Mouse (Mus musculus): ENCODE measurements around the gene Mgat4d. TPM values are rescaled to one million over a fixed set of nuclear protein-coding genes. Genes with fewer than 3 reads are reported as not detected.

The Mgat4d gene
- polyA plus RNA-seq (2014; fragmentation: Illumina TruSeq; extraction: RNeasy Lipid Tissue Mini Kit (QIAGEN cat#74804)) = 0.54 TPM

DNA sequence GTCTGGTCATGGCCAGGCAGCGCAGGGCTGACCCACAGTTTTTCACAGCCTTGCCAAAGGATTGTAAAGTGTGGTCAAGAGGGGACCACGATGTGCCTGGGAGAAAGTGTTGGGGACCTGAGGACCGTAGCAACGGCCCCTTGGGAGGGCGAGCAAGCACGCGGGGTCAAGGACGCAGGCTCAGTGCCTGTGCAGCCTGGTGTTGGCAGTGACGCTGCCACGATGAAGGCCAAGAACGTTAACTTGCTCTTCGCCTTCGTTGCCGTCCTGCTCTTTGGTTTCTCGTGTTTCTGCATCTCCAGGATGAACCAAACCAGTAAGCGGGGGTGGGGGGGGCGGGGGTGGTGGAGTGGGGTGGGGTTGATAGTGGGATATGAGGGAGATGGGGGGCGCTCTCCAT is at the start of gene Mgat4d:
Gene Mgat4d (plus strand): TSS at position 209 of the 400 bp plus-strand sequence.

DNA sequence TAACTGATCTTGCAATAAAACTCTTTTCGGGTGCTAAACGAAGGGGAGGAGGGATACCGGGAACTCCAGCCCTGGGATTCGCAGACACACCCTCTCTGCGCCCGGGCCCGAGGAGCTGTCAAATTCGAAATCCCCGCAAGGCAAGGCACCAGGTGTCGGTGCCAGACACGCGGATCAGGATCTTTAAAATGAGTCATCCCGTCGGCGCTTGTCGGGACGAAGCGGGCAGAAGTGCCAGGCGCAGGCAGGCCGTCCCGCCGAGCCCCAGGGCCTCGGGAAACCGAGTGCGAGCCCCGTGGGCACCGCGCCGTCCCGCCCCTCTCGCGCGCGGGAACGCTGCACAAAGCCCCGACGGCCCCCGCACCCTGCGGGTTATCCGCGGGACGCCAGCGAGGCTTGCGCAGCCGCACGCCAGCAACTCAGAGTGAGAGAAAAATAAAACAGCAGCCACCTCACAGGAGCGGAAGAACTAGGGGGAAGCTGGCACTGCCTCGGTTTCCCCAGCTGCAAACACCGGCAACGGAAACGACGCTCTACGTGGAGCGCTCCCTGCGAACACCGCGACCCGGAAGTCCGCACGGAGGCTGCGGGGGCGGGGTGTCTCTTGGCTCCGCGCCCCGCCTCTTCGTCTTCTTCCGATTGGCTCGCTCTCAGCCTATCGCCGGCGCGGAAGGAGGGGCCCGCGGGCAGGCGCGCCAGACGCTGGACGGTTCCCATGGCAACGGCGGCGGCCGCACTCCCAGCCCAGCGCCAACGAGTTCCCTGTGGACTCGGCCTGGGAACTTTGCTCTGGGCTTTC is 16.2 kb upstream of the Mgat4d start, which contains the start of gene Elmod2:
Gene Elmod2 (minus strand): TSS at position 588 of the 799 bp plus-strand sequence.

DNA sequence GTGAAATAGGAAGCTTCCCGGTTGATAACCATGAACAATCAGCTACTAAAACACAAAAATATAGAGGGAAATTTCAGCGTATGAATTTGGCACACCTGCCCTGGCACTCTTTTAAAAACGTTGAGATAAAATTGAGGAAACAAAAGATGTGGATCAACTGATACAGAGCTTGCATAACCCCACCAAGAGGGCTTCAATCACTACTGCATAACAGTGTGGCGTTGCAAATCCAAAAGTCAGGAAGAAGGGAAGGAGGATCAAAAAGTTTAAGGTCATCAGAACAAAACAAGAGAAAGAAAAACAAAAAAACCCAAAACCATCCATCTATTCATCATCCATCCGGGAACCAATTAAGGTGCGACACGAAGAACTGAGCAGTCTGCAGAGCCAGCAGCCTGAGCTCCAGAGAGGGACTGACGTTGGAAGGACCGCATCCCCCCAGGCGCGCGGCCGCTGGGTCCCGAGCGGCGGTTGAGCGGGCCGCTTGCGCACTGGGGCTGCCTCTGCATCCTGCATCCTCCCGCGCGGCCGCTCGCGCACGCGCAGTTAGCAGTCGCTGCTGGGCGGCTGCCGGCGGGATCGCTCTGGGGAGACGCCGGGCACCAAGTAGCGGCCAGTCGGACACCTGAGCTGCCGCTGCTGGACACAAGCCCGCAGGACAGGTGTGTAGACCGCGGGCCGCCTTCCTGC is 41.2 kb downstream of the Mgat4d start, which contains the start of gene Clgn:
Gene Clgn (plus strand): TSS at position 552 of the 690 bp plus-strand sequence.

Other genes with a start within 250 kb of the Mgat4d start
- gene Tbc1d9, start 183.1 kb upstream of the Mgat4d start, polyA plus RNA-seq (2014; fragmentation: Illumina TruSeq; extraction: RNeasy Lipid Tissue Mini Kit (QIAGEN cat#74804)) = 7.7 TPM
- not detected for gene Gm10645, start 182.3 kb upstream of the Mgat4d start, polyA plus RNA-seq (2014; fragmentation: Illumina TruSeq; extraction: RNeasy Lipid Tissue Mini Kit (QIAGEN cat#74804))
- not detected for gene Ucp1, start 58.1 kb upstream of the Mgat4d start, polyA plus RNA-seq (2014; fragmentation: Illumina TruSeq; extraction: RNeasy Lipid Tissue Mini Kit (QIAGEN cat#74804))
- 64.8 TPM for gene Elmod2, start 16.0 kb upstream of the Mgat4d start, polyA plus RNA-seq (2014; fragmentation: Illumina TruSeq; extraction: RNeasy Lipid Tissue Mini Kit (QIAGEN cat#74804))
- gene Clgn, start 41.4 kb downstream of the Mgat4d start, polyA plus RNA-seq (2014; fragmentation: Illumina TruSeq; extraction: RNeasy Lipid Tissue Mini Kit (QIAGEN cat#74804)) = 0.11 TPM
- gene Scoc, start 109.9 kb downstream of the Mgat4d start, polyA plus RNA-seq (2014; fragmentation: Illumina TruSeq; extraction: RNeasy Lipid Tissue Mini Kit (QIAGEN cat#74804)) = 263 TPM
- not detected for gene Olfr370, start 187.3 kb downstream of the Mgat4d start, polyA plus RNA-seq (2014; fragmentation: Illumina TruSeq; extraction: RNeasy Lipid Tissue Mini Kit (QIAGEN cat#74804))
- gene Ndufb7, start 218.2 kb downstream of the Mgat4d start, polyA plus RNA-seq (2014; fragmentation: Illumina TruSeq; extraction: RNeasy Lipid Tissue Mini Kit (QIAGEN cat#74804)) = 0.11 TPM